Mouse (Mus musculus): Measurements from ENCODE around the gene Ptf1a.

The Ptf1a gene

GRCm38 (mm10) chr2:19455228-19455627 lies 9.8 kb downstream of the Ptf1a start:
- DNase-seq = no peak

GRCm38 (mm10) chr2:19455857-19456482 lies 10.5 kb downstream of the Ptf1a start:
- no peak for DNase-seq

- no peak for DNase-seq
Measured at GRCm38 (mm10) chr2:19458785-19459184, 13.3 kb downstream of the Ptf1a start.

- DNase-seq = no peak
Measured at GRCm38 (mm10) chr2:19461940-19462339, 16.5 kb downstream of the Ptf1a start.

- no peak for DNase-seq
Measured at GRCm38 (mm10) chr2:19490262-19490661, 44.8 kb downstream of the Ptf1a start.

Data from B cell, adult 2 months (primary cell).